Mouse (Mus musculus) testis, adult 2 months (tissue): ENCODE measurements at regions not wholly inside any gene's neighbourhood (a gene's known extent, or its start where the extent isn't known, plus 50 kb on each side); places are given as distances from the start of the nearest gene placed in this dataset.

Experiments used
- CTCF ChIP-seq: fragments of 200-500 bp; IDR thresholded peaks from 2 replicates; pipeline ENCODE4 v1.5.1; 2012; ENCODE audit warnings: low read depth, mild to moderate bottlenecking, inconsistent platforms, low read length, moderate library complexity; ENCODE audit not compliant: control insufficient read depth, insufficient read depth, insufficient replicate concordance
- POLR2A ChIP-seq: fragments of 200-500 bp; IDR thresholded peaks from 2 replicates; pipeline ENCODE4 v1.6.1; 2012; ENCODE audit warnings: low read depth, mild to moderate bottlenecking, inconsistent platforms, low read length, moderate library complexity; ENCODE audit not compliant: control insufficient read depth

DNA sequence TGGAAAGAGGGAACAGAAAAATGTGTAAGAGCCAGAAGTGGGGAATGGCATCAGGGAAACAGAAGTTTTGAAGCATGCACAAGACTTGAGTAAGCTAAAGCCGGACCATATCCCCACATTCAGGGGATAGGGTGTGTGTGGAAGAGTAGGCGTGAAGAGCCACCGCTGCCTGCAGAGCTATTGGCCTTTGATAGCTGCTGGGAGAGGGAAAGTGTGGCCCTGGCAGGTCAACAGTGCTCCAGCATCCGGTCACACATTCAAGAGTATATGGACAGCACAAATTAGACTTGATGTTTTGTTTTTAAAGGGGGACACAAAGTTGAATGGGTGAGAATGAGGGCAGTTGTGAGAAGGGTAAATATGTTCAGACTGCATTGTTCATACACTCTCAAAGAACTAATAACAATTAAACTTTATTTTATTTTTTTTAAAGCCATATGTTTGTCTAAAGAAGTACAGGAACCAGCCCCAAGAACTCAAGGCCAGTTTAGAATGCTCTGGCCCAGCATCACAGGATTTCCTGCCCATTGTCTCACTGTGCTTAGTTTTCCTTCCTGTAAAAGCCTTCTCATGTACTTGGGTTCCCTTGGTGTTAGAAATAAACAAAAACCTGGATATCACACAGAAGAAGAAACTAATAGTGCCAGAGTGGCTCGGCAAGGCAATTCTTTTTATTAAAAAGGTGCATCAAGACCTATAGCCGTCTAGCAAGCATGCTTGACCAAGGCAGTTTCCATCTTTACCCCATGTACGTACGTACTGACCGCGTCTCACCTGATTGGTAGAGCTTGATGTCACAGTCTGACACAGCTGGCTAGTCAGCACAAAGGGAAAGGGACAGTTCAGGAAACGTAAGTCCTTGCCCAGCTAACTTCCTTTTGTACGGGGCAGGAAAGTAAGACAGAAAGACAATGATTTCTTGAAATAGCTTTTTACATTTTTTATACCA is 144.6 kb upstream of the Rbbp6 start:
- TF ChIP-seq POLR2A, result no peak
- TF ChIP-seq CTCF, result no peak
